Mouse (Mus musculus) hindbrain, embryonic 11.5 days (tissue): ENCODE data around the gene Mamdc4. TPM values are rescaled to one million over a fixed set of nuclear protein-coding genes. Genes with fewer than 3 reads are reported as not detected.

ENCODE experiments used
- ATAC-seq: fragments of 200-750 bp; cut with Nextera tagmentation; 2 replicates; pipeline ENCODE4 v1.8.0; 2017; ENCODE audit warnings: mild to moderate bottlenecking, moderate TSS enrichment, moderate library complexity; ENCODE audit not compliant: low FRiP score
- DNase-seq: peaks from one replicate; pipeline ENCODE4 v3.0.0-alpha.2; 2015; ENCODE audit warnings: low spot score
- H3K27ac ChIP-seq: fragments of 300-500 bp; sonication (generic); 2 replicates; pipeline ENCODE4 v1.5.1; 2014; ENCODE audit warnings: mild to moderate bottlenecking, low read depth, low read length
- H3K27me3 ChIP-seq: fragments of 300-500 bp; sonication (generic); 2 replicates; pipeline ENCODE4 v1.6.1; 2014; ENCODE audit warnings: mild to moderate bottlenecking, low read length, moderate library complexity, mixed read lengths; ENCODE audit not compliant: control insufficient read depth, insufficient read depth
- H3K36me3 ChIP-seq: fragments of 300-500 bp; sonication (generic); 2 replicates; pipeline ENCODE4 v1.6.1; 2014; ENCODE audit warnings: mild to moderate bottlenecking, low read length, moderate library complexity, mixed read lengths; ENCODE audit not compliant: control insufficient read depth, insufficient read depth
- H3K4me1 ChIP-seq: fragments of 300-500 bp; sonication (generic); replicated peaks from 2 replicates; pipeline ENCODE4 v1.6.1; 2014; ENCODE audit warnings: low read length, mixed read lengths; ENCODE audit not compliant: control insufficient read depth, insufficient read depth
- H3K4me2 ChIP-seq: fragments of 300-500 bp; sonication (generic); replicated peaks from 2 replicates; pipeline ENCODE4 v1.6.1; 2014; ENCODE audit warnings: mild to moderate bottlenecking, low read depth, low read length
- H3K4me3 ChIP-seq: fragments of 300-500 bp; sonication (generic); 2 replicates; pipeline ENCODE4 v1.5.1; 2014; ENCODE audit warnings: low read depth, low read length
- H3K9ac ChIP-seq: fragments of 300-500 bp; sonication (generic); 2 replicates; pipeline ENCODE4 v1.6.1; 2014; ENCODE audit warnings: low read depth, low read length
- H3K9me3 ChIP-seq: fragments of 300-500 bp; sonication (generic); 2 replicates; pipeline ENCODE4 v1.6.1; 2016; ENCODE audit warnings: low read length; ENCODE audit not compliant: control insufficient read depth
- WGBS: fragments of 180-500 bp; shearing (Covaris S2); extraction: QIAGEN DNeasy Blood & Tissue Kit; methylation state at CpG from one replicate; pipeline ENCODE4 v1.1.7; 2014; 5-methylcytosine and 5-hydroxymethylcytosine counted together
- polyA plus RNA-seq: library from polyadenylated mRNA; unstranded; fragments of >200 nt; fragmentation: Nextera tagmentation; extraction: Ambion mirVana; gene quantifications from 2 replicates; pipeline ENCODE4 v1.2.1, GENCODE M21; 2014

The Mamdc4 gene
- polyA plus RNA-seq, 1 experiment from 2014 or later = 4.2 TPM

- H3K36me3 ChIP-seq = no peaks in the 10 kb centered on the region
- WGBS = 10% methylated on average over 23 of the region's 27 CpGs
- no peak for ATAC-seq
- peak; percentile 57 for DNase-seq
- H3K27ac ChIP-seq = no peak overlapping the region
- peaks cover 17% of the 10 kb centered on the region for H3K4me1 ChIP-seq
- H3K9me3 ChIP-seq = no peaks in the 10 kb centered on the region
- peak overlapping the region; percentile 8; the same call in 1 of the 2 replicates for H3K4me3 ChIP-seq
- no peak overlapping the region for H3K9ac ChIP-seq
- H3K4me2 ChIP-seq = peak overlapping the region; percentile 21; the same call in 1 of the 2 replicates
- H3K27me3 ChIP-seq = peaks cover 56% of the 10 kb centered on the region
Observed at GRCm38 (mm10) chr2:25579737-25580460, 5.3 kb upstream of the Mamdc4 start.

- Histone ChIP-seq H3K4me2 (peak overlapping the region; percentile 21), H3K9ac (no peak overlapping the region), H3K27me3 (peaks cover 56% of the 10 kb centered on the region), H3K36me3 (no peaks in the 10 kb centered on the region), H3K27ac (no peak overlapping the region), H3K4me3 (peak overlapping the region; percentile 30; the same call in 1 of the 2 replicates), H3K9me3 (no peaks in the 10 kb centered on the region), H3K4me1 (peaks cover 17% of the 10 kb centered on the region)
- 6% methylated on average over 76 of the region's 77 CpGs for WGBS
- no peak for ATAC-seq
- DNase-seq = peak; percentile 53
Observed at GRCm38 (mm10) chr2:25578796-25579736, 4.4 kb upstream of the Mamdc4 start.

DNA sequence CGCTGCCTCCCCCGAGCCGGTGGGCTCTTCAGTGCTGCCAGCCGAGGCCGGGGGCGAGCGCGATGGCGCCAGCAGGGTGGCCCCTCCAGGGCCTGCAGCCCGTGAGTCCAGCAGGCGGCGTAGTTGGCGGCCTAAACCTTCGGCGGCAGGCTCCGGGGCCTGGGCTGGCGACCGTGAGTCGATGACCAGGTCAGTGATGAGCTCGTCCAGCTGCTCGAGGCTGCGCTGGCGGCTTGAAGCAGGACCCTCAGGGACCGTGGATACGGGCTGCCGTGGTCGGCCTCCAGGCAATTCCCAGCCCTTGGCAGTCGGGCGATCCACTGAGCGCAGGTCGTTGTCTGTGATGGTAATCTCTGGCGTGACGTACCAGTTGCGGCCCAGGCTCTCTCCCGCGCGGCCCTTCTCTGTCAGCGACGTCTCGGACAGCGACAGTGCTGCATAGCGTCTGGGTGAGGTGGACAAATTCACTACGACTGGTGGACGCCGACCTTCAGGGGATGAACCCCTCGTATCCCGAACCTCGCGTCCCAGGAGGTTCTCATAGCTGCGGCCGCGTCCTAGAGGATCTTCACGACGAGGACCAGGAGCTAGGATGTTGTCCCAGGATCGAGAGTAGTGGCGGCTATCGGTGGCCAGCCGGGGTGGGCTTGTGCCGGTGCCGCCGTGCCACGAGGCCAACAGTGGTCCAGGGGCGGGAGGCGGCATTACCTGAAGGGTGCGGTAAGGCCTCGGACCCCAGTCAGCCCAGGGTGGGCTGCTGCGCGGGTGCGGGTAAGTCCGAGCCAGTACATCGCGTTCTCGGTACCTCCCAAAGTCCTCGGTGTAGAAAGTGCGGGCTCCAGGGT is 3.5 kb upstream of the Mamdc4 start:
- H3K36me3 ChIP-seq = no peaks in the 10 kb centered on the region
- H3K4me1 ChIP-seq = peaks cover 24% of the 10 kb centered on the region
- DNase-seq (peak; percentile 65), ATAC-seq (no peak)
- H3K4me2 ChIP-seq = peak overlapping the region; percentile 40
- H3K9ac ChIP-seq = peak overlapping the region; percentile 31; the same call in 1 of the 2 replicates
- 7% methylated on average over 75 of the region's 75 CpGs for WGBS
- no peaks in the 10 kb centered on the region for H3K9me3 ChIP-seq
- no peak overlapping the region for H3K27ac ChIP-seq
- peak overlapping the region; percentile 30 for H3K4me3 ChIP-seq
- H3K27me3 ChIP-seq = peaks cover 56% of the 10 kb centered on the region

DNA sequence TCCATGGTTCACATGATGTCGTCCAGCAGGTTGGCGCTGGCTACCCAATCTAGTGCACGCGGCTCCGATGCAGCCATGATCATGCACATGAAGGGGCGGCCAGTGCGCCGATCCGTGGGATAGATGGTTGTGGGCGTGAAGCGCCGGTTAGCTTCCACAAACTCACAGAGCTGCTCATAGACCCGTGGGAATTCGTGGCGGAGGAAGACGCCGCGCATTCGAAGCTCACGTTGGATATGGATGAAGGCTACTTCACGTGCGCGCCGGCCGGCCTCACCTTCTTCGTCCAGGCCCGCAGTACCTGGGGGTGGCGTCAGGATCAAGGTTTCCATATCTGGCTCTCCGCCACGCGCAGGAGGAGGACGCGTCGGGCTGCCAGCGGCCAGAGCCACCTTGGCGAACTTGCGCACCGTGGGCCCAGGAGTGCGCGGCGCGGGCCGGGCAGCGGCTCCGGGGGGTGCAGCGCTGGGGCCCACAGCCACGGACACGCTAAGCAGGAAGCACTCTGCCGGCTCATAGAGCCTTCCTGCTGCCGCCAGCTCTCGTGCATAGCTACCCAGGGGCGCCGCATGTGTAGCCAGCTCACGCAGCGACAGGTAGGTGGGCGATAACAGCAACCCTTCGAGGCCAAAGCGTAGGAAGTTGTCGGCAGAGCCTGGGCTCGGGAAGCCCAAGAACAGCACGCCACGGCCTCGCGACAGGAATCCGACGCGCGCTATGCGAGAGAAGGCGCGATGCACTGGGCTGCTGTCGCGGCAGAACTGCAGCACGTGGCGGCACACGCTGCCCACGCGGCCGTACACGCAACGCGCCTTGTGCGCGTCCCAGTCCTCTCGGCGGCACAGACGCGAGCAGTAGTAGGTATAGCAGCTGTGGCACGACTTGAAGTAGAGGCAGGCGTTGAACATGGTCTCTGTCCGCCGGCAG is 2.6 kb upstream of the Mamdc4 start:
- Histone ChIP-seq H3K4me1 (peaks cover 24% of the 10 kb centered on the region), H3K27me3 (peaks cover 56% of the 10 kb centered on the region), H3K4me2 (peak overlapping the region; percentile 40; the same call in 1 of the 2 replicates), H3K9ac (peak overlapping the region; percentile 31; the same call in 1 of the 2 replicates), H3K27ac (no peak overlapping the region), H3K4me3 (peak overlapping the region; percentile 30), H3K36me3 (no peaks in the 10 kb centered on the region), H3K9me3 (no peaks in the 10 kb centered on the region)
- ATAC-seq = no peak
- WGBS = 13% methylated on average over 92 of the region's 92 CpGs
- DNase-seq = peak; percentile 44

DNA sequence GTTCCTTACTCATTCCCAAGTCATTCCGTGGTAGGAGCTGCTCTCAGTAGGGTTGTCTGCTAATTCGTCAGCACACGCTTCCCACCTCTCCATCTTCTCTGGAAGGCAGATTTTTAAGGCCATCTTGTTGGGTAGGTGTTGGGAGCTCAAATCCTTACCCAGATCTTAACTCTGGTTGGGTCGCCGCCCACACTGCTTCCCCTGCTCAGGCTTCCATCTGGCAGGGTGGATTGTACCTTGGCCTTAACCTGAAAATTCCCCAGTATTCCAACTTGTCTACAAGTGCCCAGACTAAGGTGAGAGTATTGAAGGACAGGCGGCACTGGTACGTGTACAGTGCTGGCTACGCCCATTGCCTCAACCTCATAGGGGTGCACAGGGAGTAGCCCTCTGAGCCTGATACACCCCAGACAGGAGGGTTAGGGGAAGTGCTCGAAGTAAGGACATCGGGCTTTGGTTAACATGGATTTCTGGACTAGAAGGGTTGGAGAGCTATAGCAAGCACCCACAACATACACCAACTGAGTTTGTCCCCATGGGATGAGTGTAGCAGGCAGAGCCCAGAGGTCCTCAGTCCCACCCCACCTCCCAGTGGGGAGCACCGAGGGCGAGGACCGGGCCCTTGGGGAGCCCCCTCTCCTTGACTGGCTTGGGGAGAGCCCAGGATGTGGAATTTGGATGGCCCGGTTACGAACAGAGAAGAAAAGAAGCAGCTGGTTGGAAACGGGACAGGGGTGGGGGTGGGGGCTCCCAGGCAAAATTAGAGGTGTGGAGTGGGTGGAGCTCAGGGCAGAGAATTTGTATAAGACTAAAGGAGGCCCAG is 1.6 kb upstream of the Mamdc4 start:
- peak overlapping the region; percentile 92; the same call in 1 of the 2 replicates for H3K4me2 ChIP-seq
- H3K4me1 ChIP-seq = peaks cover 22% of the 10 kb centered on the region
- no peak overlapping the region for H3K4me3 ChIP-seq
- H3K36me3 ChIP-seq = no peaks in the 10 kb centered on the region
- peak overlapping the region; percentile 63; the same call in 1 of the 2 replicates for H3K9ac ChIP-seq
- whole genome bisulfite sequencing = 70% methylated on average over 16 of the region's 16 CpGs
- DNase-seq (no peak), ATAC-seq (no peak)
- H3K27me3 ChIP-seq = peaks cover 55% of the 10 kb centered on the region
- H3K9me3 ChIP-seq = no peaks in the 10 kb centered on the region
- H3K27ac ChIP-seq = no peak overlapping the region

DNA sequence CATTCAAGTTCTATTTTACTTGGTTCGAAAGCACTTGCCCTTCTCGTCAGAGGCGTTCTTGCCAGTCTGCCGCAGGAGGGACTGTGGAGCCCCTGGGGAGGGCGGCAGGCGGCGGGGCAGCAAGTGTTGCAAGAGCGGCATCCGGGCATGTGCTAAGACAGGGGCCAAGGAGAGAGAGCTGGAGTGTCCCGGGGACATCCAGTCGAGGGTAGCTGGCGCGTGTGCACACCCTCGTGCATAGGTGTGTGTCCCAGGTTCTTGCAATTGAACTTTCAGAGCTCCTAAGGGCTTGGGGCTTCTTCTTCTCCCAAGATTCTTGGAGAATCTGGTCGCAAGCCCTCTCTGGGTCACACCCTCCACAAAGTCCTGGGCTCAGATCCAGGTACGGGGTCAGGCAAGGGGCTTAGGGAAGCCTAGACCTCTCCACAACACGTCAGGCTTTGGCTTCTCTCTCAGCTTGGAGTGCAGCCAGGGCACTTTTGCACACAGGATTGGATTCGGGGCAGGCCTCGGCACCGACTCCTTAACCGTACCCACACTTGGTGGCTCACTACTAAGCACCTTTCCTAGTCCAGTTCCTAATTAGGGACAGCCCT is 885 bp upstream of the Mamdc4 start:
- peak overlapping the region; percentile 67 for H3K27ac ChIP-seq
- H3K4me2 ChIP-seq = peak overlapping the region; percentile 92
- peak; percentile 5; the same call in 1 of the 2 replicates for ATAC-seq
- H3K4me1 ChIP-seq = peaks cover 21% of the 10 kb centered on the region
- no peaks in the 10 kb centered on the region for H3K36me3 ChIP-seq
- peaks cover 49% of the 10 kb centered on the region for H3K27me3 ChIP-seq
- WGBS = 17% methylated on average over 21 of the region's 21 CpGs
- H3K4me3 ChIP-seq = peak overlapping the region; percentile 60
- H3K9ac ChIP-seq = peak overlapping the region; percentile 63; the same call in 1 of the 2 replicates
- H3K9me3 ChIP-seq = no peaks in the 10 kb centered on the region
- peak; percentile 48 for DNase-seq

DNA sequence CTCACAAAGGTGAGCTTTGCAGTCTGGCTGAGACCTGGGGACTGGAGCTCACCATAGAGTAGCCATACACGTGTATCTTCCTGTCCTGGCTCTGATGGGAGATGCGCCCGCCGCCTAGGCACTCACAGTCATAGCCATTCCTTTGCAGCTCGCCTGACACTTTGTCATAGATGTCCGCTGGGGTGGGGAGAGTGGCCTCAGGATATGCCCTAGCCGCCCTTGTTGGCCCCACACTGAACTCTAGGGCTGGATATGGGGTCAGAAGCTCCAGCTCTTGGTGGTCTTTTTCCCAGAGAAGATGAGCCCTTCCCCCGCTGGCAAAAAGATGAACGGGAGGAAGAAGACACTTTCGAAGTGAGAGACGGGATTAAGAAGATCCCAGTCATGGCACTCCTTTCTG is 509 bp downstream of the Mamdc4 start:
- Histone ChIP-seq H3K27me3 (peaks cover 36% of the 10 kb centered on the region), H3K9me3 (no peaks in the 10 kb centered on the region), H3K9ac (peak overlapping the region; percentile 63; the same call in 1 of the 2 replicates), H3K4me2 (peak overlapping the region; percentile 92), H3K27ac (0 out of 2 replicates have a peak overlapping the region, but pooled peaks have one; percentile 76), H3K36me3 (no peaks in the 10 kb centered on the region), H3K4me1 (peaks cover 21% of the 10 kb centered on the region), H3K4me3 (peak overlapping the region; percentile 60)
- WGBS = 21% methylated on average over 11 of the region's 11 CpGs
- no peak for DNase-seq
- ATAC-seq = peak; percentile 13
